Mouse (Mus musculus) hindbrain, postnatal 0 days (tissue): Measurements from ENCODE around the gene Mical3. TPM values are rescaled to one million over a fixed set of nuclear protein-coding genes. Genes with fewer than 3 reads are reported as not detected.
A peak's percentile ranks its signal among the peaks of the same experiment; 100 is the strongest.

ENCODE experiments used
- ATAC-seq: fragments of 200-750 bp; cut with Nextera tagmentation; 2 replicates; pipeline ENCODE4 v1.8.0; 2017; ENCODE audit warnings: mild to moderate bottlenecking, moderate TSS enrichment, moderate library complexity
- DNase-seq: peaks from one replicate; pipeline ENCODE4 v3.0.0-alpha.2; 2015; ENCODE audit warnings: low spot score
- H3K27ac ChIP-seq: fragments of 300-500 bp; sonication (generic); 2 replicates; pipeline ENCODE4 v1.5.1; 2014; ENCODE audit warnings: mild to moderate bottlenecking
- H3K27me3 ChIP-seq: fragments of 300-500 bp; sonication (generic); 2 replicates; pipeline ENCODE4 v1.6.1; 2014; ENCODE audit warnings: low read length, mixed read lengths; ENCODE audit not compliant: insufficient read depth
- H3K36me3 ChIP-seq: fragments of 300-500 bp; sonication (generic); 2 replicates; pipeline ENCODE4 v1.6.1; 2014; ENCODE audit warnings: low read length, mixed read lengths; ENCODE audit not compliant: insufficient read depth
- H3K4me1 ChIP-seq: fragments of 300-500 bp; sonication (generic); 2 replicates; pipeline ENCODE4 v1.6.1; 2014; ENCODE audit warnings: antibody characterized with exemption, low read length, mixed read lengths; ENCODE audit not compliant: insufficient read depth
- H3K4me2 ChIP-seq: fragments of 300-500 bp; sonication (generic); 2 replicates; pipeline ENCODE4 v1.6.1; 2014; ENCODE audit warnings: low read depth, mild to moderate bottlenecking, low read length, moderate library complexity, mixed read lengths
- H3K4me3 ChIP-seq: fragments of 300-500 bp; sonication (generic); 2 replicates; pipeline ENCODE4 v1.5.1; 2014; ENCODE audit warnings: low read length
- H3K9ac ChIP-seq: fragments of 300-500 bp; sonication (generic); replicated peaks from 2 replicates; pipeline ENCODE4 v1.6.1; 2014; ENCODE audit warnings: mild to moderate bottlenecking, low read length, moderate library complexity, mixed read lengths
- H3K9me3 ChIP-seq: fragments of 300-500 bp; sonication (generic); 2 replicates; pipeline ENCODE4 v1.6.1; 2016; ENCODE audit warnings: low read length, mixed read lengths
- CTCF ChIP-seq: IDR thresholded peaks from 2 replicates; pipeline ENCODE4 v1.5.1; 2016; ENCODE audit warnings: antibody characterized with exemption, control low read depth, low read depth
- WGBS: fragments of 180-500 bp; shearing (Covaris S2); extraction: QIAGEN DNeasy Blood & Tissue Kit; methylation state at CpG from one replicate; pipeline ENCODE4 v1.1.7; 2014; 5-methylcytosine and 5-hydroxymethylcytosine counted together
- polyA plus RNA-seq: library from polyadenylated mRNA; unstranded; fragments of >200 nt; fragmentation: Nextera tagmentation; extraction: Ambion mirVana; gene quantifications from 2 replicates; pipeline ENCODE4 v1.2.1, GENCODE M21; 2015
- total RNA-seq: library from RNA; depleted of rRNA; stranded (reverse); fragments of >200 nt; gene quantifications from 2 replicates; pipeline ENCODE4 v1.2.3, GENCODE M21; 2014

The Mical3 gene
- total and polyA plus RNA-seq, 2 experiments from 2014 or later = 19.3 to 60.2 TPM

- Histone ChIP-seq H3K27me3 (no peaks in the 10 kb centered on the region), H3K9me3 (no peaks in the 10 kb centered on the region), H3K9ac (no peak overlapping the region), H3K4me2 (no peak overlapping the region), H3K36me3 (peaks cover 5% of the 10 kb centered on the region), H3K27ac (no peak overlapping the region), H3K4me1 (no peaks in the 10 kb centered on the region), H3K4me3 (no peak overlapping the region)
- WGBS = 84% methylated on average over 5 of the region's 5 CpGs
- no peak for DNase-seq
- no peak for ATAC-seq
- TF ChIP-seq CTCF = no peak
Measured at GRCm38 (mm10) chr6:120999087-120999486, 131.7 kb downstream of the Mical3 start.

DNA sequence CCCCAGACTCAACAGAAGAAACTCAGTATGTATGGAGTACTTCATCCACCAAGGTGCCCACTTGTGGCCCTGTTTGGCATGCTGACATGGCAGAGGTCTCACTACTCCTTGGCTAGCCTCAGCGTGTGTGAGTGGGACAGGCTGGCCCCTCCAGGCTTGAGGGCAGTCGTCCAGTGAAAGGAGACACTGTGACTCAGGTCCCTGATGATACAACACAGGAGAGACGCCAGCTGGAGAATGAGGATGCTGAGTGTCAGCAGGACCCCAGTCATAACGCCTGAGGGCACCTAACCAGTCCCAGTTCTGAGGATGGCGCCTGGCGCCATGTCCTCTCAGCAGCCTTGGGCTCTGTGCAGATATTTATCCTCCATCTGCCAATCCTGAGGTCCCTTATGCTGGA, 134.2 kb downstream of the Mical3 start:
- Histone ChIP-seq H3K9me3 (no peaks in the 10 kb centered on the region), H3K27ac (no peak overlapping the region), H3K9ac (no peak overlapping the region), H3K36me3 (peaks cover 3% of the 10 kb centered on the region), H3K4me2 (no peak overlapping the region), H3K4me3 (no peak overlapping the region), H3K27me3 (no peaks in the 10 kb centered on the region), H3K4me1 (no peaks in the 10 kb centered on the region)
- peak; percentile 38; the same call in 1 of the 2 replicates for ATAC-seq
- no peak for TF ChIP-seq CTCF
- WGBS = 65% methylated on average over 6 of the region's 6 CpGs
- no peak for DNase-seq

GRCm38 (mm10) chr6:120995541-120995940, 135.3 kb downstream of the Mical3 start:
- WGBS = 82% methylated on average over 9 of the region's 9 CpGs

GRCm38 (mm10) chr6:120991857-120992256, 138.9 kb downstream of the Mical3 start:
- Histone ChIP-seq H3K9ac (no peak overlapping the region), H3K4me1 (0 out of 2 replicates have a peak, but pooled peaks cover 5% of the 10 kb centered on the region), H3K27ac (no peak overlapping the region)

More at GRCm38 (mm10) chr6:120995541-120995940, 135.3 kb downstream of the Mical3 start:
- Histone ChIP-seq H3K4me1 (no peaks in the 10 kb centered on the region), H3K27ac (no peak overlapping the region), H3K9me3 (no peaks in the 10 kb centered on the region), H3K36me3 (peaks cover 3% of the 10 kb centered on the region; the same call in 1 of the 2 replicates), H3K4me2 (no peak overlapping the region), H3K9ac (no peak overlapping the region), H3K27me3 (no peaks in the 10 kb centered on the region), H3K4me3 (no peak overlapping the region)
- no peak for TF ChIP-seq CTCF
- DNase-seq (no peak), ATAC-seq (no peak)

DNA sequence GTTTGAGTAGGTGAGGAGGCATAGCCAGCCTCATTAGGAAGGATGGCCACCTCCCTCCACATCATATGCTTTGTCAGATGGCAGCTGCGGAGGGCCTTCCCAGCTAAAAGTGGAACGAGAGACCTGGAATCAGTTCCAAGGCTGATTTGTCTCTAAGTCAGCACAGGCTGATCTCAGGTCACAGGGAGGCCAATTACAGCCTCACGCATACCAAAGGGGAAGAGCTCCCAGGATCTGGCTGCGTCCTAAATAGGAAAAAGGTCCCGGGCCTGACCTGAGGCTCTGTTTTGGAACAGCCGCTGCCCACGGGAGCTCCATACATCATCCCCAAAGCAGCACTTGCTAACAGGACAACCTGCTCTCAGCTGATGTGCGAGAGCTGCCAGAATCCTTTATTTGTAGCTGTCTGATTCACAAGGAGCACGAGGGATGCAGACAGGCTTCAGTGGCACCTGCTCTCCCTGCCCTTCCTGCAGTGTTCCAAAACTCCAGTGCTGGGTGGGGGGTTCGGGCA, 143.2 kb downstream of the Mical3 start:
- Histone ChIP-seq H3K4me1 (0 out of 2 replicates have a peak, but pooled peaks cover 5% of the 10 kb centered on the region), H3K4me2 (no peak overlapping the region), H3K9ac (no peak overlapping the region), H3K27me3 (no peaks in the 10 kb centered on the region), H3K4me3 (no peak overlapping the region), H3K9me3 (no peaks in the 10 kb centered on the region), H3K27ac (peak overlapping the region; percentile 64), H3K36me3 (no peaks in the 10 kb centered on the region; the same call in 1 of the 2 replicates)
- no peak for TF ChIP-seq CTCF
- WGBS = 28% methylated on average over 10 of the region's 10 CpGs
- ATAC-seq (peak; percentile 41), DNase-seq (peak; percentile 32)

More at GRCm38 (mm10) chr6:120991857-120992256, 138.9 kb downstream of the Mical3 start:
- no peak overlapping the region for H3K4me3 ChIP-seq
- 0 out of 2 replicates have a peak, but pooled peaks cover 3% of the 10 kb centered on the region for H3K36me3 ChIP-seq
- no peak for ATAC-seq
- no peak for DNase-seq
- 75% methylated on average over 6 of the region's 6 CpGs for WGBS
- H3K27me3 ChIP-seq = no peaks in the 10 kb centered on the region
- H3K4me2 ChIP-seq = no peak overlapping the region
- H3K9me3 ChIP-seq = no peaks in the 10 kb centered on the region
- TF ChIP-seq CTCF = no peak

DNA sequence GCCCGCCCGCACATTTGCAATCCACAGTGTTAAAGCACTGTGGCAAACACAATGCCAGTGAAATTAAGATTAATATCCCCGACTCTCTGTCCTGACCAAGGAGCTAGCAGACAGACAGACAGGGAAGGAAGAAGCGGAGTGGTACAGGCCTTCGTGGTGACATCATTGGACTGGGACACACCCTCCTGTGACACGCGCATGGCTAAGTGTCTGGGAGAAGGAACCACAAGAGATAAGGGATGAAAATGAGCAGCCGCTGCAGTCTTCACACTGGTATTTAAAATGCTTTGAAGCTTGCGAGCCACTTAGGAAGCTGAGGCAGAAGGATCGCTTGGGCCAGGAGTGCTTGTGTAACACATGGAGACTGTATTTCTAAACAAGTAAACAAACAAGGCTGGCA, 143.6 kb downstream of the Mical3 start:
- no peaks in the 10 kb centered on the region for H3K27me3 ChIP-seq
- no peak overlapping the region for H3K4me2 ChIP-seq
- ATAC-seq = no peak
- DNase-seq = no peak
- no peak overlapping the region for H3K9ac ChIP-seq
- 0 out of 2 replicates have a peak, but pooled peaks cover 5% of the 10 kb centered on the region for H3K4me1 ChIP-seq
- peak overlapping the region; percentile 64; the same call in 1 of the 2 replicates for H3K27ac ChIP-seq
- 76% methylated on average over 10 of the region's 10 CpGs for WGBS
- TF ChIP-seq CTCF = no peak
- no peaks in the 10 kb centered on the region; the same call in 1 of the 2 replicates for H3K36me3 ChIP-seq
- no peaks in the 10 kb centered on the region for H3K9me3 ChIP-seq
- no peak overlapping the region for H3K4me3 ChIP-seq

DNA sequence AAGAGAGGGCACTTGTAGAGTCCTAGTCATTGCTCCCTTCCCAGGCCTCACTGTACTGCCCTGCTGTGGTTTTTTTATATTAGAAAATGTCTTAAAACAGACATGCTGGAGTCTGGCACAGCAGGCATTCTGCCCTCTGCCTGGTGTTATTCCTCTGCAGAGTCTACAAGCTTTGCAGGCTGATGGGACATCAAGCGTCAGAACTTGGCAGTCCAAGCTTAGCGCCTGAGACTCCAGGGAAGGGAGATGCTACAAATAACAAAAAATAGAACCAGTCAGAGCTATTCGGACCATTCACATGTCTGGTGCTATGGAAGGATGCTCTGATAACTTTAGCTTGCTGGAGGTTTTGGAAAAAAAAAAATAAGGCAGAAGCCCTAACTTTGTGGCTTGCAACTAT, 144.6 kb downstream of the Mical3 start:
- 68% methylated on average over 3 of the region's 3 CpGs for WGBS
- ATAC-seq = no peak
- H3K9me3 ChIP-seq = no peaks in the 10 kb centered on the region
- H3K4me2 ChIP-seq = no peak overlapping the region
- no peak for DNase-seq
- no peak for TF ChIP-seq CTCF
- no peak overlapping the region for H3K4me3 ChIP-seq
- H3K9ac ChIP-seq = no peak overlapping the region
- H3K27me3 ChIP-seq = no peaks in the 10 kb centered on the region
- H3K27ac ChIP-seq = no peak overlapping the region
- H3K36me3 ChIP-seq = peaks cover 4% of the 10 kb centered on the region; the same call in 1 of the 2 replicates
- 0 out of 2 replicates have a peak, but pooled peaks cover 5% of the 10 kb centered on the region for H3K4me1 ChIP-seq
